Mouse (Mus musculus) kidney, adult 2 months (tissue): Measurements from ENCODE around the gene Cd28.

Source experiments
- CTCF ChIP-seq: fragments of 200-500 bp; conservative IDR thresholded peaks from 2 replicates; pipeline ENCODE4 v1.5.1; 2011; ENCODE audit warnings: low read depth, mild to moderate bottlenecking, control low read depth, low read length, moderate library complexity, mixed read lengths; ENCODE audit not compliant: insufficient read depth, insufficient read length
- POLR2A ChIP-seq: fragments of 200-500 bp; IDR thresholded peaks from one replicate; pipeline ENCODE4 v1.6.1; 2011; ENCODE audit warnings: low read depth, low read length, control low read depth

- TF ChIP-seq POLR2A: no peak
- no peak for TF ChIP-seq CTCF
Measured at GRCm38 (mm10) chr1:60760475-60760874, 43.9 kb downstream of the Cd28 start.
